Mouse (Mus musculus) megakaryocyte, embryonic 14.5 days (primary cell): ENCODE measurements around the gene Gm42669.

ENCODE experiments used
- FLI1 ChIP-seq: IDR thresholded peaks from 2 replicates; pipeline ENCODE4 v1.6.1; 2012; ENCODE audit warnings: low read length, inconsistent platforms, mixed read lengths
- GATA1 ChIP-seq: IDR thresholded peaks from 3 replicates; pipeline ENCODE4 v1.6.1; 2012; ENCODE audit warnings: mixed read lengths, low read length, inconsistent platforms, borderline replicate concordance

GRCm38 (mm10) chr5:107516087-107516486 lies 8.7 kb downstream of the Gm42669 start:
- TF ChIP-seq GATA1 (no peak), FLI1 (no peak)
